Mouse (Mus musculus): ENCODE data around the gene Olfr1423. TPM values are rescaled to one million over a fixed set of nuclear protein-coding genes. Genes with fewer than 3 reads are reported as not detected.

The Olfr1423 gene
- polyA plus RNA-seq, 1 experiment from 2014 or later: not detected

GRCm38 (mm10) chr19:12024149-12024548, 17.0 kb downstream of the Olfr1423 start:
- 82% methylated on average over 4 of the region's 4 CpGs for WGBS

GRCm38 (mm10) chr19:12016192-12016591, 24.9 kb downstream of the Olfr1423 start:
- ATAC-seq (replicated peaks; ENCODE audit: low FRiP score, low TSS enrichment, low read depth) (no peak), DNase-seq (ENCODE audit: low spot score) (no peak)
- no peak overlapping the region for H3K4me2 ChIP-seq (ENCODE audit: low read length)
- H3K4me1 ChIP-seq (replicated peaks; ENCODE audit: control insufficient read depth, insufficient read depth, low read length): no peaks in the 10 kb centered on the region
- no peak overlapping the region for H3K9ac ChIP-seq (ENCODE audit: low read length)
- no peaks in the 10 kb centered on the region for H3K27me3 ChIP-seq (replicated peaks; ENCODE audit: control insufficient read depth, insufficient read depth, low read length)
- no peaks in the 10 kb centered on the region for H3K9me3 ChIP-seq (ENCODE audit: control insufficient read depth, low read length)
- H3K27ac ChIP-seq (ENCODE audit: low read depth): no peak overlapping the region
- 78% methylated on average over 4 of the region's 4 CpGs for WGBS
- H3K36me3 ChIP-seq (ENCODE audit: control insufficient read depth, insufficient read depth, low read length): no peaks in the 10 kb centered on the region
- H3K4me3 ChIP-seq (ENCODE audit: low read depth, low read length): no peak overlapping the region

More at GRCm38 (mm10) chr19:12024149-12024548, 17.0 kb downstream of the Olfr1423 start:
- Histone ChIP-seq H3K27me3 (replicated peaks; ENCODE audit: control insufficient read depth, insufficient read depth, low read length) (no peaks in the 10 kb centered on the region), H3K4me2 (ENCODE audit: low read length) (no peak overlapping the region), H3K9ac (ENCODE audit: low read length) (no peak overlapping the region), H3K36me3 (ENCODE audit: control insufficient read depth, insufficient read depth, low read length) (no peaks in the 10 kb centered on the region), H3K9me3 (ENCODE audit: control insufficient read depth, low read length) (no peaks in the 10 kb centered on the region), H3K27ac (ENCODE audit: low read depth) (no peak overlapping the region), H3K4me3 (ENCODE audit: low read depth, low read length) (no peak overlapping the region), H3K4me1 (replicated peaks; ENCODE audit: control insufficient read depth, insufficient read depth, low read length) (no peaks in the 10 kb centered on the region)
- DNase-seq (ENCODE audit: low spot score) (no peak), ATAC-seq (replicated peaks; ENCODE audit: low FRiP score, low TSS enrichment, low read depth) (no peak)

GRCm38 (mm10) chr19:12015708-12016107, 25.4 kb downstream of the Olfr1423 start:
- Histone ChIP-seq H3K27ac (ENCODE audit: low read depth) (no peak overlapping the region), H3K9ac (ENCODE audit: low read length) (no peak overlapping the region), H3K9me3 (ENCODE audit: control insufficient read depth, low read length) (no peaks in the 10 kb centered on the region), H3K4me3 (ENCODE audit: low read depth, low read length) (no peak overlapping the region), H3K27me3 (replicated peaks; ENCODE audit: control insufficient read depth, insufficient read depth, low read length) (no peaks in the 10 kb centered on the region), H3K4me1 (replicated peaks; ENCODE audit: control insufficient read depth, insufficient read depth, low read length) (no peaks in the 10 kb centered on the region), H3K36me3 (ENCODE audit: control insufficient read depth, insufficient read depth, low read length) (no peaks in the 10 kb centered on the region), H3K4me2 (ENCODE audit: low read length) (no peak overlapping the region)
- WGBS: 74% methylated on average over 8 of the region's 8 CpGs
- DNase-seq (ENCODE audit: low spot score) (no peak), ATAC-seq (replicated peaks; ENCODE audit: low FRiP score, low TSS enrichment, low read depth) (no peak)

- Histone ChIP-seq H3K27ac (ENCODE audit: low read depth) (peak overlapping the region; percentile 22; the same call in 1 of the 2 replicates), H3K36me3 (ENCODE audit: control insufficient read depth, insufficient read depth, low read length) (no peaks in the 10 kb centered on the region), H3K27me3 (replicated peaks; ENCODE audit: control insufficient read depth, insufficient read depth, low read length) (no peaks in the 10 kb centered on the region), H3K9ac (ENCODE audit: low read length) (peak overlapping the region; percentile 81), H3K9me3 (ENCODE audit: control insufficient read depth, low read length) (no peaks in the 10 kb centered on the region), H3K4me3 (ENCODE audit: low read depth, low read length) (peak overlapping the region; percentile 80), H3K4me1 (replicated peaks; ENCODE audit: control insufficient read depth, insufficient read depth, low read length) (no peaks in the 10 kb centered on the region), H3K4me2 (ENCODE audit: low read length) (peak overlapping the region; percentile 65)
- ATAC-seq (replicated peaks; ENCODE audit: low FRiP score, low TSS enrichment, low read depth) (no peak), DNase-seq (ENCODE audit: low spot score) (peak; percentile 80)
- WGBS: 0% methylated on average over 9 of the region's 12 CpGs
Observed at GRCm38 (mm10) chr19:12013228-12013627, 27.9 kb downstream of the Olfr1423 start.

GRCm38 (mm10) chr19:12012615-12013014, 28.5 kb downstream of the Olfr1423 start:
- Histone ChIP-seq H3K27me3 (replicated peaks; ENCODE audit: control insufficient read depth, insufficient read depth, low read length) (no peaks in the 10 kb centered on the region), H3K36me3 (ENCODE audit: control insufficient read depth, insufficient read depth, low read length) (no peaks in the 10 kb centered on the region), H3K9me3 (ENCODE audit: control insufficient read depth, low read length) (no peaks in the 10 kb centered on the region), H3K4me3 (ENCODE audit: low read depth, low read length) (peak overlapping the region; percentile 80), H3K9ac (ENCODE audit: low read length) (peak overlapping the region; percentile 81), H3K4me2 (ENCODE audit: low read length) (peak overlapping the region; percentile 65), H3K27ac (ENCODE audit: low read depth) (peak overlapping the region; percentile 94; the same call in 1 of the 2 replicates), H3K4me1 (replicated peaks; ENCODE audit: control insufficient read depth, insufficient read depth, low read length) (no peaks in the 10 kb centered on the region)
- DNase-seq (ENCODE audit: low spot score) (no peak), ATAC-seq (replicated peaks; ENCODE audit: low FRiP score, low TSS enrichment, low read depth) (no peak)
- WGBS: 2% methylated on average over 10 of the region's 10 CpGs

- H3K36me3 ChIP-seq (ENCODE audit: control insufficient read depth, insufficient read depth, low read length): no peaks in the 10 kb centered on the region
- 0 out of 2 replicates have a peak, but pooled peaks cover 2% of the 10 kb centered on the region for H3K4me1 ChIP-seq (replicated peaks; ENCODE audit: control insufficient read depth, insufficient read depth, low read length)
- H3K9me3 ChIP-seq (ENCODE audit: control insufficient read depth, low read length): no peaks in the 10 kb centered on the region
- peak overlapping the region; percentile 80 for H3K4me3 ChIP-seq (ENCODE audit: low read depth, low read length)
- DNase-seq (ENCODE audit: low spot score) (peak; percentile 100), ATAC-seq (replicated peaks; ENCODE audit: low FRiP score, low TSS enrichment, low read depth) (peak; percentile 86)
- peak overlapping the region; percentile 81 for H3K9ac ChIP-seq (ENCODE audit: low read length)
- no peaks in the 10 kb centered on the region for H3K27me3 ChIP-seq (replicated peaks; ENCODE audit: control insufficient read depth, insufficient read depth, low read length)
- WGBS: under 1% methylated on average over 49 of the region's 49 CpGs
- H3K4me2 ChIP-seq (ENCODE audit: low read length): peak overlapping the region; percentile 65
- H3K27ac ChIP-seq (ENCODE audit: low read depth): peak overlapping the region; percentile 94
Observed at GRCm38 (mm10) chr19:12011560-12012556, 29.3 kb downstream of the Olfr1423 start.

GRCm38 (mm10) chr19:12010916-12011559, 30.1 kb downstream of the Olfr1423 start:
- under 1% methylated on average over 26 of the region's 26 CpGs for WGBS
- Histone ChIP-seq H3K9me3 (ENCODE audit: control insufficient read depth, low read length) (no peaks in the 10 kb centered on the region), H3K4me2 (ENCODE audit: low read length) (peak overlapping the region; percentile 65), H3K4me1 (replicated peaks; ENCODE audit: control insufficient read depth, insufficient read depth, low read length) (0 out of 2 replicates have a peak, but pooled peaks cover 2% of the 10 kb centered on the region), H3K4me3 (ENCODE audit: low read depth, low read length) (peak overlapping the region; percentile 80), H3K9ac (ENCODE audit: low read length) (peak overlapping the region; percentile 81), H3K36me3 (ENCODE audit: control insufficient read depth, insufficient read depth, low read length) (no peaks in the 10 kb centered on the region), H3K27me3 (replicated peaks; ENCODE audit: control insufficient read depth, insufficient read depth, low read length) (no peaks in the 10 kb centered on the region), H3K27ac (ENCODE audit: low read depth) (peak overlapping the region; percentile 94)
- DNase-seq (ENCODE audit: low spot score) (peak; percentile 87), ATAC-seq (replicated peaks; ENCODE audit: low FRiP score, low TSS enrichment, low read depth) (peak; percentile 49)

- Histone ChIP-seq H3K4me2 (ENCODE audit: low read length) (peak overlapping the region; percentile 65), H3K36me3 (ENCODE audit: control insufficient read depth, insufficient read depth, low read length) (no peaks in the 10 kb centered on the region), H3K4me3 (ENCODE audit: low read depth, low read length) (peak overlapping the region; percentile 80), H3K9ac (ENCODE audit: low read length) (peak overlapping the region; percentile 81), H3K27ac (ENCODE audit: low read depth) (peak overlapping the region; percentile 94), H3K27me3 (replicated peaks; ENCODE audit: control insufficient read depth, insufficient read depth, low read length) (no peaks in the 10 kb centered on the region), H3K9me3 (ENCODE audit: control insufficient read depth, low read length) (no peaks in the 10 kb centered on the region), H3K4me1 (replicated peaks; ENCODE audit: control insufficient read depth, insufficient read depth, low read length) (0 out of 2 replicates have a peak, but pooled peaks cover 2% of the 10 kb centered on the region)
- ATAC-seq (replicated peaks; ENCODE audit: low FRiP score, low TSS enrichment, low read depth) (peak; percentile 24), DNase-seq (ENCODE audit: low spot score) (peak; percentile 94)
- under 1% methylated on average over 24 of the region's 24 CpGs for WGBS
Observed at GRCm38 (mm10) chr19:12010281-12010771, 30.8 kb downstream of the Olfr1423 start.

Data from intestine, embryonic 14.5 days (tissue).